Mouse (Mus musculus) 3134 (cell line): Measurements from ENCODE around the gene AW011738.

Experiments used
- DNase-seq: peaks from one replicate; pipeline ENCODE4 v3.0.0-alpha.2; 2011; ENCODE audit warnings: low spot score; ENCODE audit not compliant: insufficient read length; ENCODE audit errors: extremely low read depth

Gene AW011738

GRCm38 (mm10) chr4:156203001-156203412 lies at the start of gene AW011738:
TSS of gene AW011738 (plus strand) at chr4:156203304.
- peak; percentile 84 for DNase-seq

GRCm38 (mm10) chr4:156154771-156155170 lies 48.3 kb upstream of the AW011738 start:
- no peak for DNase-seq

- no peak for DNase-seq
Measured at GRCm38 (mm10) chr4:156166477-156166876, 36.6 kb upstream of the AW011738 start.

GRCm38 (mm10) chr4:156168611-156169010 lies 34.5 kb upstream of the AW011738 start:
- no peak for DNase-seq

GRCm38 (mm10) chr4:156169129-156169528 lies 34.0 kb upstream of the AW011738 start:
- no peak for DNase-seq

GRCm38 (mm10) chr4:156171828-156172227 lies 31.3 kb upstream of the AW011738 start:
- DNase-seq: no peak

- no peak for DNase-seq
Measured at GRCm38 (mm10) chr4:156177630-156178029, 25.5 kb upstream of the AW011738 start.

GRCm38 (mm10) chr4:156183747-156184146 lies 19.4 kb upstream of the AW011738 start:
- no peak for DNase-seq

GRCm38 (mm10) chr4:156184291-156184954 lies 18.7 kb upstream of the AW011738 start:
- no peak for DNase-seq

GRCm38 (mm10) chr4:156185456-156185949 lies 17.6 kb upstream of the AW011738 start:
- DNase-seq: no peak

- DNase-seq: no peak
Measured at GRCm38 (mm10) chr4:156185950-156186850, 16.9 kb upstream of the AW011738 start.

- no peak for DNase-seq
Measured at GRCm38 (mm10) chr4:156188162-156188810, 14.8 kb upstream of the AW011738 start.

GRCm38 (mm10) chr4:156188811-156189323 lies 14.2 kb upstream of the AW011738 start:
- DNase-seq: no peak

GRCm38 (mm10) chr4:156192421-156193199 lies 10.5 kb upstream of the AW011738 start:
- no peak for DNase-seq

- DNase-seq: no peak
Measured at GRCm38 (mm10) chr4:156193200-156193590, 9.9 kb upstream of the AW011738 start.

GRCm38 (mm10) chr4:156193906-156194305 lies 9.2 kb upstream of the AW011738 start:
- DNase-seq: no peak

- no peak for DNase-seq
Measured at GRCm38 (mm10) chr4:156194346-156194745, 8.8 kb upstream of the AW011738 start.

- peak; percentile 26 for DNase-seq
Measured at GRCm38 (mm10) chr4:156195927-156196870, 6.9 kb upstream of the AW011738 start.
